Mouse (Mus musculus) G1E (cell line): Measurements from ENCODE around the gene Tns2.

Experiments used
- CTCF ChIP-seq: IDR thresholded peaks from 2 replicates; pipeline ENCODE4 v1.5.1; 2012; ENCODE audit warnings: low read depth, low read length, inconsistent platforms, mixed read lengths
- TAL1 ChIP-seq: conservative IDR thresholded peaks from 2 replicates; pipeline ENCODE4 v1.6.1; 2012; ENCODE audit warnings: low read depth, low read length, inconsistent platforms, mixed read lengths

GRCm38 (mm10) chr15:102097147-102097915 is 2.9 kb upstream of the Tns2 start:
- TF ChIP-seq CTCF (no peak), TAL1 (no peak)
